Mouse (Mus musculus): ENCODE results near the gene Rc3h1. TPM values are rescaled to one million over a fixed set of nuclear protein-coding genes. Genes with fewer than 3 reads are reported as not detected.
"Not testable (repeated sequence)": the region's sequence is repeated elsewhere in the genome, so short reads cannot be mapped to it uniquely, and the experiment has no call there.

Rc3h1 gene
- total and polyA plus RNA-seq, 2 experiments, result 7.7 to 13.1 TPM

DNA sequence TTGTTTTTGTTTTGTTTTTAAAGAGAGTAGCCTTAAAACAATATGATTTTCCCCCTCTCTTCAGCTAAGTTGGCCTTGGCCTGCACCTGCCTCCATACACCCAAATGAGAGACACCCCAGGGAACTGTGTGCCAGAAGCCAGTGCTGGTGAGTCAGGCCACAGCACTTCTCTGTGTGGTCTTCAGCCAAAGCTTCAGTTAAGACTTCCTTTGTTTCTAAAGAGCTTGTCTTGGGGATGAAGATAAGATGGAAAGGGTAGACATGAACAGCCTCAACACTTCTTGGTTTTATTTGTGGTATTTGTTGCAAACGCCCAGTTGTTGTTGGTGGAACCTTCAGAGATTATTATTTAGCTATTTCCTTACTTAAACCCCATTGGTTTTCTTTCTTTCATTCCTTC, 31.5 kb upstream of the Rc3h1 start:
- no peak overlapping the region for H3K27ac ChIP-seq (replicated peaks; ENCODE audit: insufficient read depth, low read depth, low read length)
- H3K4me1 ChIP-seq (ENCODE audit: control insufficient read depth, insufficient read depth, low read length), result no peaks in the 10 kb centered on the region
- no peaks in the 10 kb centered on the region for H3K36me3 ChIP-seq (ENCODE audit: control insufficient read depth, insufficient read depth, low read length)
- H3K9ac ChIP-seq (ENCODE audit: low read depth, low read length), result no peak overlapping the region
- DNase-seq (ENCODE audit: extremely low read depth, low read depth, low spot score), result no peak
- WGBS, result 85% methylated on average over 1 of the region's 1 CpGs
- H3K4me3 ChIP-seq (ENCODE audit: insufficient read depth, low read depth, low read length), result no peak overlapping the region
- H3K79me2 ChIP-seq (ENCODE audit: control insufficient read depth, insufficient read depth, low read length), result no peaks in the 10 kb centered on the region
- TF ChIP-seq CTCF (IDR thresholded peaks at IDR 0.05; ENCODE audit: low read depth, low read length) (no peak), POLR2A (IDR thresholded peaks at IDR 0.05; ENCODE audit: extremely low read depth, insufficient read depth, low read length) (no peak)
- no peaks in the 10 kb centered on the region; the same call in 1 of the 2 replicates for H3K27me3 ChIP-seq (ENCODE audit: control insufficient read depth, insufficient read depth, low read length)

DNA sequence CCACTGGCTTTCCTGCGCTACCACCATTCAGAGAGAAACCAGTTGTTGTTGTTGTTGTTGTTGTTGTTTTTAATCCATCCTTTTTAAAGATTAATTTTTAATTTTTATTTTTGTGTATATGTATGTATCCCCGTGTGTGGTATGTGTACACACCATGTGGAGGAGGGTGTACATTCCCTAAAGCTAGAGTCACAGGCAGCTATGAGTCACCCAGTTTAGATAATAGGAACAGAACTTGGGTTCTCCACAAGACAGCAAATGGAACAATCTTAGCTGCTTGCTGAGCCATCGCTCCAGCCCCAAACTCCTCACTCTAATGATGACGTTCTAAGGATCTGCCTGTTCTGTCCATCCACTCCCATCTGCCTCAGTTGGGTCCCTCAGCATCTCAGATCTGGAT, 29.2 kb upstream of the Rc3h1 start:
- Histone ChIP-seq H3K4me1 (ENCODE audit: control insufficient read depth, insufficient read depth, low read length) (no peaks in the 10 kb centered on the region), H3K4me3 (ENCODE audit: insufficient read depth, low read depth, low read length) (no peak overlapping the region), H3K9ac (ENCODE audit: low read depth, low read length) (no peak overlapping the region), H3K27me3 (ENCODE audit: control insufficient read depth, insufficient read depth, low read length) (no peaks in the 10 kb centered on the region; the same call in 1 of the 2 replicates), H3K36me3 (ENCODE audit: control insufficient read depth, insufficient read depth, low read length) (no peaks in the 10 kb centered on the region), H3K79me2 (ENCODE audit: control insufficient read depth, insufficient read depth, low read length) (no peaks in the 10 kb centered on the region), H3K27ac (replicated peaks; ENCODE audit: insufficient read depth, low read depth, low read length) (no peak overlapping the region)
- TF ChIP-seq POLR2A (IDR thresholded peaks at IDR 0.05; ENCODE audit: extremely low read depth, insufficient read depth, low read length), result no peak
- TF ChIP-seq CTCF (IDR thresholded peaks at IDR 0.05; ENCODE audit: low read depth, low read length), result no peak
- WGBS, result 92% methylated on average over 4 of the region's 4 CpGs
- no peak for DNase-seq (ENCODE audit: extremely low read depth, low read depth, low spot score)

DNA sequence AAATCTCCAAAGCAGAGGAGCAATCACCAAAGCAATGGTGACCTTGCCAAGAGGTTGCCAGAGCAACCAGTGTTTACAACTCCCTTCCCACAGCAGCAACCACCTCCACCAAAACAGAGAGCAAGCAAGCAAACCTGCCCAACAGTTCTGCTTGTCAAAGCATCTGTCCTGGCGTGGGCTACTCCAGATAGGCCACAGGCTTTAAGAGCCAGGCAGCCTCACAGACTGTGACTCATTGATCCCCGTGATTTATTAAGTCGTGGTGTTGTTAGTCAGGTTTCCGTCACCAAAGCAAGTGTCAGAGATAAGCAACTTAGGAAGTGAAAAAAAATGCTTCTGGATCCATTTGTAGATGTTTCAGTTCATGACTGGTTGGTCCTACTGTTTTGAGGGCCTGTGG, 27.7 kb upstream of the Rc3h1 start:
- H3K79me2 ChIP-seq (ENCODE audit: control insufficient read depth, insufficient read depth, low read length), result no peaks in the 10 kb centered on the region
- H3K4me3 ChIP-seq (ENCODE audit: insufficient read depth, low read depth, low read length), result no peak overlapping the region
- 64% methylated on average over 4 of the region's 4 CpGs for WGBS
- H3K27ac ChIP-seq (replicated peaks; ENCODE audit: insufficient read depth, low read depth, low read length), result no peak overlapping the region
- DNase-seq (ENCODE audit: extremely low read depth, low read depth, low spot score), result no peak
- H3K9ac ChIP-seq (ENCODE audit: low read depth, low read length), result no peak overlapping the region
- no peaks in the 10 kb centered on the region for H3K36me3 ChIP-seq (ENCODE audit: control insufficient read depth, insufficient read depth, low read length)
- no peak for TF ChIP-seq CTCF (IDR thresholded peaks at IDR 0.05; ENCODE audit: low read depth, low read length)
- TF ChIP-seq POLR2A (IDR thresholded peaks at IDR 0.05; ENCODE audit: extremely low read depth, insufficient read depth, low read length), result no peak
- no peaks in the 10 kb centered on the region; the same call in 1 of the 2 replicates for H3K27me3 ChIP-seq (ENCODE audit: control insufficient read depth, insufficient read depth, low read length)
- H3K4me1 ChIP-seq (ENCODE audit: control insufficient read depth, insufficient read depth, low read length), result no peaks in the 10 kb centered on the region

DNA sequence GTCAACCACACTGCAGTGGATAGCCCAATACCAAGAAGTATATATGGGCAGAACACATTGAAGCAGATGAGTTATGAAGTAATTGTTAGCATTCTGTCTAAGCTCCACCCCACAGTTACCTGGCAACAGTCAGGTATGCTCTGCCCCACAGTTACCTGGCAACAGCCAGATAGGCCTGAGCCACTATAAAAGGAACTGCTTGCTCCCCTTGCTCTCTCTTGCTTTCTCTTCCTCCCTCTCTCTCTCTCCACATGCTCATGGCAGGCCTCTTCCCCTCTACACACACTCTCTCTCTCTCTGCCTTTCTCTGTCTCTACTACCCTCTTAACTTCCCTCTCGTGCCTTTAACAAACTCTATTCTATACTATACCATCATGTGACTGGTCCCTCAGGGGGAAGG, 24.8 kb upstream of the Rc3h1 start:
- not testable (repeated sequence) for H3K27me3 ChIP-seq (ENCODE audit: control insufficient read depth, insufficient read depth, low read length); H3K9ac ChIP-seq (ENCODE audit: low read depth, low read length); DNase-seq (ENCODE audit: extremely low read depth, low read depth, low spot score); H3K4me3 ChIP-seq (ENCODE audit: insufficient read depth, low read depth, low read length); H3K79me2 ChIP-seq (ENCODE audit: control insufficient read depth, insufficient read depth, low read length); H3K36me3 ChIP-seq (ENCODE audit: control insufficient read depth, insufficient read depth, low read length); H3K27ac ChIP-seq (replicated peaks; ENCODE audit: insufficient read depth, low read depth, low read length); H3K4me1 ChIP-seq (ENCODE audit: control insufficient read depth, insufficient read depth, low read length)
- WGBS, result 88% methylated on average over 1 of the region's 1 CpGs

DNA sequence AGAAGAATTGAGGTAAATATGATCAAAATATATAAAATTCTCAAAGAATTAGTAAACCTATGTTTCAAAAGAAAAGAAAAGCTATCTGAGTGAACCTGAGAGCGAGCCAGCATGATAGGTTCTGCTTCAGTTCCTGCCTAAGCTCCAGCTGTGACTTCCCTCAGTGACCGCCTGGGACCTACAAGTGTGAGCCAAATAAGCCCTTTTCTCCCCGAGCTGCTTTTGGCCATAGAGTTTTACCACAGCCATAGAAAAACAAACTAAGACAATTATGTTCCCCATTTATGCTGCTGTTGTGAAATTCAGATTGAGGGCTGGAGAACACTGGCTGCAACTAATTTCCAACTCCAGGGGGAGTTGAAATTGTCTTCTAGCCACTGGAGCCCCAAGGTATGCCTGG, 24.2 kb upstream of the Rc3h1 start:
- no peaks in the 10 kb centered on the region; the same call in 1 of the 2 replicates for H3K27me3 ChIP-seq (ENCODE audit: control insufficient read depth, insufficient read depth, low read length)
- no peaks in the 10 kb centered on the region for H3K36me3 ChIP-seq (ENCODE audit: control insufficient read depth, insufficient read depth, low read length)
- no peak overlapping the region for H3K4me3 ChIP-seq (ENCODE audit: insufficient read depth, low read depth, low read length)
- no peaks in the 10 kb centered on the region for H3K4me1 ChIP-seq (ENCODE audit: control insufficient read depth, insufficient read depth, low read length)
- DNase-seq (ENCODE audit: extremely low read depth, low read depth, low spot score), result no peak
- no peak overlapping the region for H3K27ac ChIP-seq (replicated peaks; ENCODE audit: insufficient read depth, low read depth, low read length)
- no peaks in the 10 kb centered on the region for H3K79me2 ChIP-seq (ENCODE audit: control insufficient read depth, insufficient read depth, low read length)
- 83% methylated on average over 3 of the region's 3 CpGs for WGBS
- H3K9ac ChIP-seq (ENCODE audit: low read depth, low read length), result no peak overlapping the region
- no peak for TF ChIP-seq POLR2A (IDR thresholded peaks at IDR 0.05; ENCODE audit: extremely low read depth, insufficient read depth, low read length)
- TF ChIP-seq CTCF (IDR thresholded peaks at IDR 0.05; ENCODE audit: low read depth, low read length), result no peak

DNA sequence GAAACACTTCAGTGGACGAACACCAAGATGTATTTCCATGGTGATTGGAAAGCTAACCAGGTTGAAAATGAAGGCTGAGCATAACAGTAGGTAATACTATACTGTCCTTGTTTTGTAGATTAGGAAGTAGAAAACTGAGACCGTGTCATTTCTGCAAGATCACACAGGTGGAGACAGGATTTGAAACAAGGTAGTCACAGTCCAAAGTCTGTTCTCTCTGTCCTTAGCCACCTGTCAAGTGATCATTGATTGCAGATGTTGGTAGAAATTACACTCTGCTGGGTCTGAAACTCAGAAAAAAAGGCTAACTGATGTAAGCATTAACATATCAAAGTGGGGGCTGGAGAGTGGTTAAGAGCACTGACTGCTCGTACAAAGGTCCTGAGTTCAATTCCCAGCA, 21.9 kb upstream of the Rc3h1 start:
- Histone ChIP-seq H3K4me1 (ENCODE audit: control insufficient read depth, insufficient read depth, low read length) (no peaks in the 10 kb centered on the region), H3K79me2 (ENCODE audit: control insufficient read depth, insufficient read depth, low read length) (no peaks in the 10 kb centered on the region), H3K9ac (ENCODE audit: low read depth, low read length) (no peak overlapping the region), H3K27ac (replicated peaks; ENCODE audit: insufficient read depth, low read depth, low read length) (no peak overlapping the region), H3K27me3 (ENCODE audit: control insufficient read depth, insufficient read depth, low read length) (no peaks in the 10 kb centered on the region), H3K4me3 (ENCODE audit: insufficient read depth, low read depth, low read length) (no peak overlapping the region), H3K36me3 (ENCODE audit: control insufficient read depth, insufficient read depth, low read length) (no peaks in the 10 kb centered on the region)
- WGBS, result 74% methylated on average over 3 of the region's 3 CpGs
- DNase-seq (ENCODE audit: extremely low read depth, low read depth, low spot score), result no peak
- TF ChIP-seq CTCF (IDR thresholded peaks at IDR 0.05; ENCODE audit: low read depth, low read length) (no peak), POLR2A (IDR thresholded peaks at IDR 0.05; ENCODE audit: extremely low read depth, insufficient read depth, low read length) (no peak)
